ENCODE assay signal across 8 mouse cellular contexts in the genomic region with DNA sequence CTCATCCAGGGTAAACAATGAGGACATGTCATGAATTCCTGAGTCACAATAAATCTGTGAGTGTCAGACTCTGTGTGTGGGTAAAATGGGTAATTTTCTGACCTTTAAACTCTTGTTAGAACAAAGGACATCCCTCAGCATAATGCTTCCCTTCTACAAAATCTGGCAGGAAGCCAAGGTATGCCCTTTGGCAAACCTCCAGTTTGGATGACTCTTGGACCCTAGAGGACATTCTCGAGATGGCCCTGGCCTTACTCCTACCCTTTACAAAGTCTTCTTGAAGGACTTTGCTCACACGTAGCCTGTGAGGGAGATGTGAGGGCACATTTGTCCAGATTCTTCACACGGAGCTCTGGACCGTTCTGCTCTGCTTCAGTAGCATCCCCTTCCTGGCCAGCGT.
DNase-seq lines count a peak whose midpoint lies in the region; ATAC-seq and TF ChIP-seq lines count a peak whose summit lies in the region.

No protein-coding gene starts in this region.

- no peak for TF ChIP-seq CTCF in hindbrain, postnatal 0 days (IDR thresholded peaks at IDR 0.05; ENCODE audit: low read depth)
- no peak for TF ChIP-seq CTCF in layer of hippocampus, adult 2 months (conservative IDR thresholded peaks at IDR 0.05)

- no peak overlapping the region for H3K4me3 ChIP-seq in forebrain, embryonic 14.5 days (ENCODE audit: low read depth, low read length)
- H3K4me3 ChIP-seq in forebrain, embryonic 13.5 days: no peak overlapping the region
- no peak overlapping the region for H3K4me3 ChIP-seq in hindbrain, postnatal 0 days (ENCODE audit: low read length)
- no peak overlapping the region for H3K4me3 ChIP-seq in lung, embryonic 16.5 days (ENCODE audit: low read length)
- H3K4me3 ChIP-seq in layer of hippocampus, adult 2 months: no peak overlapping the region

- no peak overlapping the region for H3K9ac ChIP-seq in forebrain, embryonic 14.5 days (ENCODE audit: low read length)
- no peak overlapping the region for H3K9ac ChIP-seq in forebrain, embryonic 13.5 days
- no peak overlapping the region for H3K9ac ChIP-seq in hindbrain, postnatal 0 days (replicated peaks; ENCODE audit: low read length)
- H3K9ac ChIP-seq in lung, embryonic 16.5 days (ENCODE audit: low read length): no peak overlapping the region

- no peak overlapping the region for H3K27ac ChIP-seq in forebrain, embryonic 14.5 days (ENCODE audit: low read depth, low read length)
- H3K27ac ChIP-seq in forebrain, embryonic 13.5 days: no peak overlapping the region
- H3K27ac ChIP-seq in hindbrain, postnatal 0 days: no peak overlapping the region
- peak overlapping the region; percentile 16; the same call in 1 of the 2 replicates for H3K27ac ChIP-seq in lung, embryonic 16.5 days (ENCODE audit: low read length)
- H3K27ac ChIP-seq in layer of hippocampus, adult 2 months: no peak overlapping the region

- no peaks in the 10 kb centered on the region for H3K36me3 ChIP-seq in forebrain, embryonic 14.5 days (ENCODE audit: control insufficient read depth, insufficient read depth, low read length)
- H3K36me3 ChIP-seq in forebrain, embryonic 13.5 days (ENCODE audit: poor library complexity, severe bottlenecking): no peaks in the 10 kb centered on the region
- no peaks in the 10 kb centered on the region for H3K36me3 ChIP-seq in hindbrain, postnatal 0 days (ENCODE audit: insufficient read depth, low read length)
- H3K36me3 ChIP-seq in lung, embryonic 16.5 days (ENCODE audit: control insufficient read depth, insufficient read depth, low read length): no peaks in the 10 kb centered on the region

- DNase-seq in forebrain, embryonic 14.5 days (ENCODE audit: low spot score): peak; percentile 18
- peak; percentile 87 for DNase-seq in Muller cell, postnatal 12 days (ENCODE audit: inconsistent ontology term)
- peak; percentile 27 for DNase-seq in hindbrain, postnatal 0 days (ENCODE audit: low spot score)
- no peak for DNase-seq in right cerebral cortex, postnatal 36 days (ENCODE audit: low spot score in 2 of 2)
- DNase-seq in T-cell, adult 2 months (ENCODE audit: low spot score): no peak
- no peak for DNase-seq in layer of hippocampus, adult 2 months (ENCODE audit: low spot score in 2 of 2)

- no peaks in the 10 kb centered on the region for H3K4me1 ChIP-seq in forebrain, embryonic 14.5 days (ENCODE audit: control insufficient read depth, insufficient read depth, low read length)
- H3K4me1 ChIP-seq in forebrain, embryonic 13.5 days: no peaks in the 10 kb centered on the region
- no peaks in the 10 kb centered on the region for H3K4me1 ChIP-seq in hindbrain, postnatal 0 days (ENCODE audit: insufficient read depth, low read length)
- H3K4me1 ChIP-seq in lung, embryonic 16.5 days (replicated peaks; ENCODE audit: control insufficient read depth, insufficient read depth, low read length): peaks cover 16% of the 10 kb centered on the region

- no peak for ATAC-seq in forebrain, embryonic 14.5 days
- ATAC-seq in forebrain, embryonic 13.5 days: no peak
- ATAC-seq in hindbrain, postnatal 0 days: 0 out of 2 replicates have a peak, but pooled peaks have one; percentile 62
- ATAC-seq in lung, embryonic 16.5 days (ENCODE audit: low read depth): peak; percentile 59

- no peaks in the 10 kb centered on the region for H3K9me3 ChIP-seq in forebrain, embryonic 14.5 days (replicated peaks; ENCODE audit: control insufficient read depth, low read length)
- H3K9me3 ChIP-seq in forebrain, embryonic 13.5 days (replicated peaks): no peaks in the 10 kb centered on the region
- no peaks in the 10 kb centered on the region for H3K9me3 ChIP-seq in hindbrain, postnatal 0 days (ENCODE audit: low read length)
- no peaks in the 10 kb centered on the region for H3K9me3 ChIP-seq in lung, embryonic 16.5 days (ENCODE audit: control insufficient read depth, low read length)

- no peak overlapping the region for H3K4me2 ChIP-seq in forebrain, embryonic 14.5 days (ENCODE audit: low read length)
- no peak overlapping the region for H3K4me2 ChIP-seq in forebrain, embryonic 13.5 days
- no peak overlapping the region for H3K4me2 ChIP-seq in hindbrain, postnatal 0 days (ENCODE audit: low read depth, low read length)
- H3K4me2 ChIP-seq in lung, embryonic 16.5 days (ENCODE audit: low read depth, low read length): no peak overlapping the region

- WGBS in forebrain, embryonic 14.5 days: 69% methylated on average over 5 of the region's 5 CpGs
- WGBS in forebrain, embryonic 13.5 days: 78% methylated on average over 5 of the region's 5 CpGs
- WGBS in hindbrain, postnatal 0 days: 50% methylated on average over 5 of the region's 5 CpGs
- 13% methylated on average over 5 of the region's 5 CpGs for WGBS in lung, embryonic 16.5 days

- no peaks in the 10 kb centered on the region for H3K27me3 ChIP-seq in forebrain, embryonic 14.5 days (replicated peaks; ENCODE audit: control insufficient read depth, insufficient read depth, low read length)
- no peaks in the 10 kb centered on the region for H3K27me3 ChIP-seq in forebrain, embryonic 13.5 days
- H3K27me3 ChIP-seq in hindbrain, postnatal 0 days (ENCODE audit: insufficient read depth, low read length): no peaks in the 10 kb centered on the region
- no peaks in the 10 kb centered on the region for H3K27me3 ChIP-seq in lung, embryonic 16.5 days (ENCODE audit: control insufficient read depth, insufficient read depth, low read depth, low read length)

Comparison
In these comparisons a context has a peak if more than half of its experiments do, and no peak if none do; other contexts are left out.
1. ATAC-seq: peak in hindbrain, postnatal 0 days (single experiment) and lung, embryonic 16.5 days (single experiment); none in forebrain, embryonic 14.5 days (single experiment) and forebrain, embryonic 13.5 days (single experiment).
2. DNase-seq: peak in forebrain, embryonic 14.5 days (single experiment), Muller cell, postnatal 12 days (single experiment) and hindbrain, postnatal 0 days (single experiment); none in right cerebral cortex, postnatal 36 days (0 of 2), T-cell, adult 2 months (single experiment) and layer of hippocampus, adult 2 months (0 of 2).